Mouse (Mus musculus): Measurements from ENCODE around the gene Crmp1.

- TF ChIP-seq POLR2A (IDR thresholded peaks at IDR 0.05; ENCODE audit: control insufficient read depth, low read depth, low read length): no peak
- TF ChIP-seq CTCF (IDR thresholded peaks at IDR 0.05; ENCODE audit: control insufficient read depth, insufficient read depth, insufficient replicate concordance, low read depth, low read length): no peak
Observed at GRCm38 (mm10) chr5:37222316-37222715, 19.4 kb upstream of the Crmp1 start.

Data from testis, adult 2 months (tissue).